Mouse (Mus musculus): Measurements from ENCODE around the gene Trpv2. TPM values are rescaled to one million over a fixed set of nuclear protein-coding genes. Genes with fewer than 3 reads are reported as not detected.

The Trpv2 gene
- polyA plus RNA-seq, 1 experiment from 2014 or later = 7.3 TPM

DNA sequence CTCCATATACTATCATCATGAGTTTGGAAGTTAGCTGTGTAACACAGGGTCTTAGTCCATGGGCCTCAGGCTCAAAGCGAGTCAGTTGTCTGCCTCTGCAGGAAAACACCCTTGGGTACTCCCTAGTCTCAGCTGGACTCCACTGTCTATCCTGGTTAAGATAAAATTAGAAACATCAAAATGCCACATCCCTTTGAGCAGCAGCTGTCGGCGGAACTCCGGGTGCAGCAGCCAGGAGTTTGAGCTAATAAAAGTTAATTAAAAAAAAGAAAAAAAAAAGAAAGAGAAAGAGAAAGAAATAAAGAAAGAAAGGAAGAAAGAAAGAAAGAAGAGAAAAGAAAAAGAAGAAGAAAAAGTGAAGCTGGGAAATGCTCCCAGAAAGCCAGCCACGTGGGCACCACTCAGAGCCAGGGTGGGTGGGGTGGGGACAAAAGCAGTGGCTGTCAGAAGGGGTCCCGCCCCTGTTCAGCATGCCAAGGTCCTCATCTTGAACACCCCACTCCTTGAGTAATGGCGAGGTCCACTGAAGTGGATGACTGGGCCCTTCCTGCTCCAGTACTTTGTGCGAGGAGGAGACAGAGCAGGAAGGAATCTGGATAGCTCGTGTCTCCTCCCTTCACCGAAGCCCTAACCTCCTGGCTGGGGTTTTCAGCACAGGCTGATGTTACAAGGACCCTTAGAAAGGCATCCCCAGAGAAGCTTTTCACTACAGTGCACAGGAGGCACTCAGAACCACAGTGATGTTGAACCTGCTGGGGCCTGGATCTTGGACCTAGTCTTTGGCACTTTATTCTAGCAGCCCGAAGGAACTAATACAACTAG, 67.9 kb downstream of the Trpv2 start:
- H3K4me3 ChIP-seq (replicated peaks) = no peak overlapping the region
- no peak for ATAC-seq (ENCODE audit: low FRiP score)
- no peaks in the 10 kb centered on the region for H3K27me3 ChIP-seq
- no peak overlapping the region for H3K9ac ChIP-seq
- WGBS = 64% methylated on average over 11 of the region's 11 CpGs
- no peaks in the 10 kb centered on the region for H3K9me3 ChIP-seq
- H3K27ac ChIP-seq = peak overlapping the region; percentile 36; the same call in 1 of the 2 replicates
- no peaks in the 10 kb centered on the region for H3K36me3 ChIP-seq (replicated peaks)
- H3K4me2 ChIP-seq = no peak overlapping the region
- peaks cover 44% of the 10 kb centered on the region for H3K4me1 ChIP-seq

DNA sequence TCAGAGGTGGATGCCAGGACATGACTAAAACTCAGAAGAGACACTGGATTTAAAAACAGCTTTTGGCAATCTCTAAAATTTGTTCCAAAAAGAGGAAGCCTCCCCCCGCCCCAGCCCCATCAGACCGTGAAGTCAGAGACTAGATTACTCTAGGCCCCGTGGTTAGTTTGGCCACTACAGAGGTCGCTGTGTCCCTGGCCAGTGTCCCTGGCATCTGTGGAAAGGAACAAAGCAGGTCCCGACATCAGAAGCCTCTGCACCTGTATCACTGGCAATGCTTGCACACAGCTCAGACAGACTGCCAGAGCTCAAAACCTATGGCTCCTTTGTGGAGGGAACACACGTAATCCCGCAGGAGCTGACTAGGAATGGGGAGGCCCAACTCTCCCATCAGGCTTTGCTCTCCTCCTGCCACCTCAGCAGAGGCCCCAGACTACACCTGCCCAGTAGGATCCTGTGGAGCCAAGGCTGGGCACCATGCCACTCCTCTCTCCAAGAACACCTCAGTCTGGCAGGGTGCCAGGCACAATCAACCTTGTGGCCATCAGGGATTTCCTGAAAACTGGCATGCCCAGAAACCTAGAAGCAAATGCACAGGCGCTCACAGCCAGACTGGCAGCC, 68.8 kb downstream of the Trpv2 start:
- Histone ChIP-seq H3K9ac (no peak overlapping the region), H3K4me3 (replicated peaks) (no peak overlapping the region), H3K9me3 (no peaks in the 10 kb centered on the region), H3K4me2 (no peak overlapping the region), H3K4me1 (peaks cover 52% of the 10 kb centered on the region), H3K27ac (peak overlapping the region; percentile 42), H3K27me3 (no peaks in the 10 kb centered on the region), H3K36me3 (replicated peaks) (no peaks in the 10 kb centered on the region)
- ATAC-seq (ENCODE audit: low FRiP score) = no peak
- 73% methylated on average over 8 of the region's 8 CpGs for WGBS

DNA sequence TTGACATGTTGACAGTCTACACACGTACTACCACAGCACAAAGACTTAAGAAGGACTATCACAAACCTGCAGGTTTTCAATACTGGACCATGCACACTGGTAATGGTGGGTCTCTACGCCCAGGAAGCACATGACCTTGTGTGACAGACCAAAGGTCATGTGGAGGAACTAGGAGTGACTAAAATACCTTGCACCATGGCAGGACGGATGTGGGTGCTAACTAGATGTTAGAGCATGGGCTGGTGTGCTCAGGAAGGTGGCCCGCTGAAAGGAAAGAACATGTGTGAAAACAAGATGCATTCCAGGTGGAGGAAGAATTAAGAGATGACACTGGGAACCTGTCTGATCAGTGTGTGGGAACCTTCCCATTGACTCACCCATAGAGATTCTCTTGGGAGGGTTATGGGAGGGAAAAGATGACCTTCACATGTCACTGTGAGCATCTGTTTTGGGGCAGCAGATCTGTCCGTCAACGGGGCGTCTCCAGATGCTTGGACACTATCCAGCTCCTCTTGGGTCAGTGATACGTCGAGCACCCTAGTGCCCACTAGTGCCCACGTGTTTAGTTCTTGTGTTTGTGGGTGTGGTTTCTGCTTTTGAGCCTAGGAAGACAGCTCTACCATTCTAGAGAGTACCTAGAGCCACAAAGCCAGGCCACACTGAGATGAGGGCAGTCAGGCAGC, 69.5 kb downstream of the Trpv2 start:
- Histone ChIP-seq H3K27ac (peak overlapping the region; percentile 42), H3K4me2 (no peak overlapping the region), H3K9me3 (no peaks in the 10 kb centered on the region), H3K4me1 (peaks cover 52% of the 10 kb centered on the region), H3K36me3 (replicated peaks) (no peaks in the 10 kb centered on the region), H3K9ac (no peak overlapping the region), H3K27me3 (no peaks in the 10 kb centered on the region), H3K4me3 (replicated peaks) (no peak overlapping the region)
- ATAC-seq (ENCODE audit: low FRiP score) = no peak
- WGBS = 93% methylated on average over 10 of the region's 10 CpGs

DNA sequence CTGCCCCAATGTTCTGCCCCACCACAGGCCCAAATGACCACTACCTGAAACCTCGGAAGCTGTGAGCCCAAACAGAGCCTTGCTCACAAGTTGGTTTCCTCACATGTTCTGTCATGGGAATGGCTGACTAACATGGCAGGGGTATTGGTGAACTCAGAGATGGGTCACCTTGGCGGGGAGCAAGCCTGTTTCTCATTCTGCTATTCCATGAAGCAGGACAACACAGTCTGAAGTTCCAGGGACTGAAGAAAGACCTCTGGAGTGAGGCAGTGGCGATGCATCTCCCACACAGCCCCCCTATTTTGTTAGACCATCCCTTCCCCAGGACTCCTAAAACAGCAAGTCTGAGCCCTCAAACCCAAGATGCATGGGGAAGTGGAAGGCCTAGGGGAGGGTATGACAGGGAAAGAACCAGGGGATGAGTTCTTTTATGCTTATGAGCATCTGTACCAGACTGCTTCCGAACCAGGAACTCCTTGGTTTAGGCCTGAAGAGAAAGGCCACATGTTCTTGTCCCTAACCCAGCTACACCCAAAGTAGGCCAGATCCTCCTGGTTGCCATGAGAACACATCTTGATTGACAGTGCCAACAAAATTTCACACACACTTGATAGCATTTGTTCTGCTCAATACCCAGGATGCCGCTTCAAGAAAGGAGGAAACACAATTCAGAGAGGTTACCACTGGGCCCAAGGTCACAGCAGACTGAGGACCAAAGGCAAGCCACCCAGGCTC, 70.5 kb downstream of the Trpv2 start:
- Histone ChIP-seq H3K9me3 (no peaks in the 10 kb centered on the region), H3K4me1 (peaks cover 58% of the 10 kb centered on the region)
- 92% methylated on average over 5 of the region's 5 CpGs for WGBS

DNA sequence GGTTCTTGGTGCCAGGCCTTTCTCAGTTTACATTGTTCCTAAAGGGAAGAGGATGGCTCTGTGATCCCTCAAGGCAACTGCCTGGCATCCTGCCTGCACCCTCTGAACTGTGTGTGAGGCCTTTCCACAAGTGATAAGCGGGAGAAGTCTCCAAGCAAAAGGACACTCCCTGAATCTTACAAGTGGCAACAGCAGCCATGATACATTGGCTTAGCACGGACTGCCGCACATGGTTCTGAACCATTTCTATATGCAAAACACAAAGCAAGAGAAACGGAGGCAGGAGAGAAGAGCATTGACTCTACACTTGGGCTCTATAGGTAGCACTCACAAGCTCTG, 71.0 kb downstream of the Trpv2 start:
- no peak for ATAC-seq (ENCODE audit: low FRiP score)
- Histone ChIP-seq H3K27ac (no peak overlapping the region), H3K4me3 (replicated peaks) (no peak overlapping the region), H3K4me2 (peak overlapping the region; percentile 99; the same call in 1 of the 2 replicates), H3K9me3 (no peaks in the 10 kb centered on the region), H3K27me3 (no peaks in the 10 kb centered on the region), H3K4me1 (peaks cover 60% of the 10 kb centered on the region), H3K9ac (no peak overlapping the region; the same call in 1 of the 2 replicates), H3K36me3 (replicated peaks) (no peaks in the 10 kb centered on the region)
- 87% methylated on average over 4 of the region's 4 CpGs for WGBS

More for the DNA sequence above, 70.5 kb downstream of the Trpv2 start:
- no peaks in the 10 kb centered on the region for H3K36me3 ChIP-seq (replicated peaks)
- no peak overlapping the region for H3K27ac ChIP-seq
- no peak overlapping the region; the same call in 1 of the 2 replicates for H3K9ac ChIP-seq
- no peak overlapping the region for H3K4me3 ChIP-seq (replicated peaks)
- H3K27me3 ChIP-seq = no peaks in the 10 kb centered on the region
- no peak for ATAC-seq (ENCODE audit: low FRiP score)
- H3K4me2 ChIP-seq = no peak overlapping the region

DNA sequence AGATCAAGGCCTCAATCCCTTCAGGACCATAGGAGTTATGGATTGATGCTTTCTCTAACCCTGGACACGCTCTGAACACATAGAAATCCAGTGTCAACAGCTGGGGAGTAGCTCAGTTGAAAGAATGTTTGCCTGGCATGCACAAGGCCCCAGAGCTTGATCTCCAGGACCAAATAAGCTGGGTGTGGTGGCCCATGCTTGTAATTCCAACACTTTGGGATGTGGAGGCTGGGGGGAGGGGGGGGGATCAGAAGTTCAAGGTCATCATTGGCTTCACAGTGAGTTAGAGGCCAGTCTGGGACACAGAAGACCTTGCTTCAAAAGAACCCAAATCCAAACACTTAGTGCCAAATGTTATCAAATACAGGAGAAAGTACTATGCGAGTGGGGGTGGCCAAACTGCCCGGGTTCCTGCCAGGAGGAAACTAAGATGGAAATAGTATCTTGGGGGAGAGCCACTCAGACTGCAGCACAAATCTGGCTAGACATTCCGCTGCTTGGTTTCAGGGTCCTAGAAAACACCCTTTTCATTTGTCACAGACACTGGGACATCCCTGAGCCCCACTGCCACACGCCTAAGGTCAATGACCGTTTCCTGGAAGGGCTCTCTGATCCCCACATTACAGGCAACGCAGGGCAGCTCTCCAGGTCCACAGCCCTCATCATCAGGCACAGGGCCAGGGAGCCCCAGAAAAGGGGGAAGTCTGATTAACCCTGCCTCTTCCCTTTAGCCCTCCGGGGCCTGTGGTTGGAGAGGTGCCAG, 71.6 kb downstream of the Trpv2 start:
- 49% methylated on average over 8 of the region's 8 CpGs for WGBS
- no peak for ATAC-seq (ENCODE audit: low FRiP score)
- H3K4me2 ChIP-seq = peak overlapping the region; percentile 99
- no peaks in the 10 kb centered on the region for H3K36me3 ChIP-seq (replicated peaks)
- H3K27me3 ChIP-seq = no peaks in the 10 kb centered on the region
- peaks cover 63% of the 10 kb centered on the region for H3K4me1 ChIP-seq
- H3K9me3 ChIP-seq = no peaks in the 10 kb centered on the region
- peak overlapping the region; percentile 78 for H3K4me3 ChIP-seq (replicated peaks)
- peak overlapping the region; percentile 37; the same call in 1 of the 2 replicates for H3K27ac ChIP-seq
- H3K9ac ChIP-seq = peak overlapping the region; percentile 38

DNA sequence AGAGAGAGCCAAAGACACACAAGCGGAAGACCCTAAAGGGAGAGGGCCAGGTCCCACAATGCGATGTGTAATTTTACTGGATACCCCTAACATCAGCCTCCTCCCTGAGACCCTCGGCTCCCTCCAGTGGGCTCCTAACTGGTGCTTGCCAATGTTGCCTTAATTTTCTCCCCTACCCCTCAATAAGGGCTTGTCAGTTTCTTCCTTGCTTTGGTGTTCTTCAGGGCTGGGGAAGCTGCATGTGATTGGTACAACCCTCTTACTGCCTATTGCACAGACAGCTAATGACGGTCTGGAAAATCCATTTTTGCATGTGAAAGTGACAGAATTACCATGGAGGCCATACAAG, 72.2 kb downstream of the Trpv2 start:
- H3K9me3 ChIP-seq = no peaks in the 10 kb centered on the region
- H3K4me3 ChIP-seq (replicated peaks) = peak overlapping the region; percentile 78
- H3K4me1 ChIP-seq = peaks cover 63% of the 10 kb centered on the region
- H3K9ac ChIP-seq = peak overlapping the region; percentile 38
- H3K27ac ChIP-seq = peak overlapping the region; percentile 37
- WGBS = 44% methylated on average over 4 of the region's 4 CpGs
- no peaks in the 10 kb centered on the region for H3K36me3 ChIP-seq (replicated peaks)
- peak overlapping the region; percentile 99 for H3K4me2 ChIP-seq
- no peak for ATAC-seq (ENCODE audit: low FRiP score)
- H3K27me3 ChIP-seq = no peaks in the 10 kb centered on the region

DNA sequence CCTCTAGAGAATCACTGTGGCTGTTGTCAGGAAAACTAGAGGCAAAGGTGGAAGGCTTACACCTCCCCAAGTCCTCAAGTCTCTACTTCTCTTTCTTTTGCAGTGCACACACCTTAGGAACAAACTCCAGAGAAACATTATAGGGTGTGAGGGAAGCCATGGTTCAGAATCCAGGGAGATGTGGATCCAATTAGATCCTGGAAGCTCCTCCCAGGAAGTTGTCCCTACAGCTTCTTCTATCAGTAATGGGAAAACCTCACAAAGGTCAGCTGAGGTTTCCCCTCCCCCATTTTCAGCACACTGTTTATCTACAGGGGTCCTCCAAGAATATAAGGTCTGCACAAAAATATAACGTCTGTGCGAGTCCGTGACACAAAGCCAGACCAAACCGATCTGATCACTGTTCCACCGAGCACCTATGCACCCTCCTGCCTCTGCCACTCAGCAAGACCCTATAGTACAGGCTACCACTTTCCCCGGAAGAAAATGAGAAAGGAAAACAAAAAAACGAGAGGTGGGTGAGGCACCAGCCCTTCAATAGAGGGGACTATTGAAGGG, 72.8 kb downstream of the Trpv2 start:
- Histone ChIP-seq H3K9me3 (no peaks in the 10 kb centered on the region), H3K36me3 (replicated peaks) (no peaks in the 10 kb centered on the region), H3K4me2 (peak overlapping the region; percentile 99), H3K9ac (peak overlapping the region; percentile 86; the same call in 1 of the 2 replicates), H3K4me3 (replicated peaks) (peak overlapping the region; percentile 78), H3K27ac (peak overlapping the region; percentile 37; the same call in 1 of the 2 replicates), H3K4me1 (peaks cover 63% of the 10 kb centered on the region), H3K27me3 (no peaks in the 10 kb centered on the region)
- WGBS = 55% methylated on average over 7 of the region's 7 CpGs
- no peak for ATAC-seq (ENCODE audit: low FRiP score)

DNA sequence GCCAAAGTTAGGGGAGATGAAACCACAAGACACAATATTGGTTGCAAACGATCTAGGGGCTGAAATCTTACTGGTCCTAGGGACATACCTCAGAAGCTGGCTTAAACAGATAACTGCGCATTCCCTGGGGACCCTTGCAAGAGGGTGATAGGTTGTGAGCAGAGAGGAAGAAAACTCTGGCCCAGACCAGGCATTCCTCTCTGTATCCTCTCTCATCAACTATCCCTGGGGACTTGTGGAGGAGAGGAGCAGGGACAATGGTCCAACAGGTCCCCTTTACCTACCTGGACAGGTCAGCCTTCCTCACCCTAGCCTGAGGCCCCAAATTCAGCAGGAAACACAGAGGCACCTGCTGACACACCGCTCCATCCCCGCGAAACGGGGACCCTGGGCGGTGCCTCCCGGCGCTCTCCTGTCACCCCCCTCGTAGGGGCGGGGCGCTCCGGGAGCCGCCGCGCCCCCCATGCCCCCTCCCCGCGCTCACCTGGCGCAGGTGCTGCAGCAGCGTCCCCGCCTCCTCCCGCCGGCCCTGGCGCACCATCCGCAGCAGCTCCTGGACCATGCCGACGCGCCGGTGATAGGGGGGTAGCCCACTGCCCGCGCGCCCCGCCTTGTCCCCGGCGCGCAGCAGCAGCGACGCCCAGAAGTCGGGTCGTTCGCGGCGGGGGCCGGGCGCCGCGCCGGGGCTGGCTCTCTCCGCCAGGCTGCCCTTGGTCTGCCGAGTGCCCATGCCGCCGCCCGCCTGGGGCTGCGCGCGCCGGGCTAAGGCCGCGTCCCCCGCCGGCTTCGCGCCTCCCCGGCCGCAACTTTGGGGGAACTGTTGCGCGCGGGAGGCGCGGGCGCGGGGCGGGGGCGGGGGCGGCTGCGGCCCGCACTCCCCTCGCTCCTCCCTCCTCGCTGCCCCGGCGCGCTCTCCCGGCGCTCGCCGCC, 73.6 kb downstream of the Trpv2 start, which contains the start of gene Lrrc75a:
Gene Lrrc75a (minus strand): TSS at position 863 of the 930 bp plus-strand sequence.
- H3K4me3 ChIP-seq (replicated peaks) = peak within 1 kb of the TSS; percentile 78
- peak within 1 kb of the TSS; percentile 86 for H3K9ac ChIP-seq
- H3K9me3 ChIP-seq = no peaks in the 10 kb centered on the region
- H3K4me1 ChIP-seq = peaks cover 56% of the 10 kb centered on the region
- H3K4me2 ChIP-seq = peak within 1 kb of the TSS; percentile 99
- no peaks in the 10 kb centered on the region for H3K27me3 ChIP-seq
- WGBS = 2% methylated on average over 61 of the region's 86 CpGs
- H3K27ac ChIP-seq = peak within 1 kb of the TSS; percentile 79
- H3K36me3 ChIP-seq (replicated peaks) = no peaks in the 10 kb centered on the region
- peak; percentile 64 for ATAC-seq (ENCODE audit: low FRiP score)

DNA sequence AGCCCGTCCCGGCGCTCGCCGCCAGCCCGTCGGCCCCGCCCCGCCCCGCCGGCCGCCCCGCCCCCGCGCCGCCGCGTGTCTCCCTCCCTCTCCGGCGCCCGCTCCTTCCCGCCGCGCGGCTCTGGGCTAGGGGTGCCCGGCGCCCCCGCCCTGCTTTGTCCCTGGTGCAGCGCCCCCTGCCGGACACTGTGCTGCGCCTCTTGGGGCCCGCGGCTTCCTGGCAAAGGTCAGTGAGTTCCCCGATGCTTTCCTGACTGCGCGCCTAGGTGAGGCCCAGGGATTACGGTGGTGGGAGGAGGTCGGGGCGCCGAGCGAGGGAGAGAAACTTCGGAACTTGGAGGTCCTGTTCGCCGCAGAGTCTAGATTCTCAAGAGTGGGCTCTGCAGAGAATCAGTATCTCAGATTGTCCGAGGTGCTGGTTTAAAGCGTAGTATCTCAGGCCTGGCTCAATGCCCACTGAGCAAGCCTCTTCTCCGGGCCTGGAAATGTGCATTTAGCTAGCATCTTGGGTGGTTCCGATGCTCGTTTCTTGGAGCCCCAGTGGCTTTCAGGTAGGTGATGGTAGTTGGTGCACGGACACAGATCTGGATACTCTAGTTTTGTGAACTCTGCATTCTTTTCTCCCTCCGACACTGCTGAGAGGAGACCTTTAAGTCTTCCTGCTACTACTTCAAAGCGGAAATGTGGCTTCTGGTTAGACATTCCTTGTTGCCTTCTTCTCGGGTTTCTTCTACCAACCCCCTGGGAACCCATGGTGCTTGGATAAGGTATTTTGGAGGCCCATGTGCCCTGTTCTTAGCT, 74.5 kb downstream of the Trpv2 start, which contains the start of gene Mmgt2:
Gene Mmgt2 (plus strand): TSS at position 74 of the 801 bp plus-strand sequence.
- peak; percentile 89 for ATAC-seq (ENCODE audit: low FRiP score)
- H3K9me3 ChIP-seq = no peaks in the 10 kb centered on the region
- H3K27me3 ChIP-seq = no peaks in the 10 kb centered on the region
- peaks cover 47% of the 10 kb centered on the region for H3K4me1 ChIP-seq
- peak within 1 kb of the TSS; percentile 79 for H3K27ac ChIP-seq
- peak within 1 kb of the TSS; percentile 99 for H3K4me2 ChIP-seq
- peak within 1 kb of the TSS; percentile 78 for H3K4me3 ChIP-seq (replicated peaks)
- H3K9ac ChIP-seq = peak within 1 kb of the TSS; percentile 86
- H3K36me3 ChIP-seq (replicated peaks) = peaks cover 2% of the 10 kb centered on the region; the same call in 1 of the 2 replicates
- WGBS = 1% methylated on average over 39 of the region's 53 CpGs
